Mouse (Mus musculus) embryonic facial prominence, embryonic 14.5 days (tissue): ENCODE data around the gene Pcdh15. TPM values are rescaled to one million over a fixed set of nuclear protein-coding genes. Genes with fewer than 3 reads are reported as not detected.

Source experiments
- ATAC-seq: fragments of 200-750 bp; cut with Nextera tagmentation; 2 replicates; pipeline ENCODE4 v1.8.0; 2017; ENCODE audit warnings: low read depth, moderate number of reproducible peaks, moderate TSS enrichment
- DNase-seq: peaks from one replicate; pipeline ENCODE4 v3.0.0-alpha.2; 2015; ENCODE audit warnings: low spot score
- H3K27ac ChIP-seq: fragments of 300-500 bp; sonication (generic); replicated peaks from 2 replicates; pipeline ENCODE4 v1.5.1; 2014; ENCODE audit warnings: low read depth, mild to moderate bottlenecking, low read length, moderate library complexity
- H3K27me3 ChIP-seq: fragments of 300-500 bp; sonication (generic); replicated peaks from 2 replicates; pipeline ENCODE4 v1.6.1; 2014; ENCODE audit warnings: low read length; ENCODE audit not compliant: control insufficient read depth, insufficient read depth
- H3K36me3 ChIP-seq: fragments of 300-500 bp; sonication (generic); 2 replicates; pipeline ENCODE4 v1.6.1; 2014; ENCODE audit warnings: low read length, mixed read lengths; ENCODE audit not compliant: control insufficient read depth, insufficient read depth
- H3K4me1 ChIP-seq: fragments of 300-500 bp; sonication (generic); 2 replicates; pipeline ENCODE4 v1.6.1; 2014; ENCODE audit warnings: antibody characterized with exemption, low read length; ENCODE audit not compliant: control insufficient read depth, insufficient read depth
- H3K4me2 ChIP-seq: fragments of 300-500 bp; sonication (generic); 2 replicates; pipeline ENCODE4 v1.6.1; 2014; ENCODE audit warnings: low read depth, mild to moderate bottlenecking, low read length, moderate library complexity, mixed read lengths
- H3K4me3 ChIP-seq: fragments of 300-500 bp; sonication (generic); 2 replicates; pipeline ENCODE4 v1.5.1; 2014; ENCODE audit warnings: low read depth, mild to moderate bottlenecking, low read length
- H3K9ac ChIP-seq: fragments of 300-500 bp; sonication (generic); 2 replicates; pipeline ENCODE4 v1.6.1; 2014; ENCODE audit warnings: low read depth, mild to moderate bottlenecking, low read length, moderate library complexity, mixed read lengths
- H3K9me3 ChIP-seq: fragments of 300-500 bp; sonication (generic); 2 replicates; pipeline ENCODE4 v1.6.1; 2016; ENCODE audit warnings: low read length; ENCODE audit not compliant: control insufficient read depth
- WGBS: fragments of 180-500 bp; shearing (Covaris S2); extraction: QIAGEN DNeasy Blood & Tissue Kit; methylation state at CpG from one replicate; pipeline ENCODE4 v1.1.7; 2014; 5-methylcytosine and 5-hydroxymethylcytosine counted together
- polyA plus RNA-seq: library from polyadenylated mRNA; unstranded; fragments of >200 nt; fragmentation: Nextera tagmentation; extraction: Ambion mirVana; gene quantifications from 2 replicates; pipeline ENCODE4 v1.2.1, GENCODE M21; 2014

Pcdh15 gene
- polyA plus RNA-seq, 1 experiment from 2014 or later = 2.1 TPM

DNA sequence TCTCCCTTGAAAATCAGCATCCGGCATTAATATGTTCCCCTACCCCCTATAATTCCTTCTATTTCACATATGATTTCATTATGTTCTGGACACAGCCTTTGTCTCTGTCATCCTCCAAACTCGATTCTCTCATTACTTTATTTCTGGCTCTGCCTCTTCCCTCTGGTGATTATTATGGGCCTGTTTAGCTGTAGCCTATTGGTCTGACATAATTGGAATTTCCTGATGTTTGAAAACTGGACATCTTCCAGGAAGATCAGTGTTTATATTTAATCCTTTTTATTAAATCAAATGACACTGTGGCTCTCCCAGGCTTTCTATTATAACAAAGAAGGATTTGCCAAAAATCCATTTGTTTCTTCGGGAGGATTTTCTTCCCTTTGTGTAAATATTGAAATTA lies 326.3 kb downstream of the Pcdh15 start:
- no peak overlapping the region for H3K4me2 ChIP-seq
- DNase-seq = peak; percentile 77
- no peaks in the 10 kb centered on the region for H3K4me1 ChIP-seq
- no peak overlapping the region for H3K4me3 ChIP-seq
- no peaks in the 10 kb centered on the region for H3K36me3 ChIP-seq
- no peak overlapping the region for H3K27ac ChIP-seq
- H3K27me3 ChIP-seq = no peaks in the 10 kb centered on the region
- 49% methylated on average over 3 of the region's 3 CpGs for whole genome bisulfite sequencing
- no peak for ATAC-seq
- H3K9me3 ChIP-seq = no peaks in the 10 kb centered on the region
- no peak overlapping the region for H3K9ac ChIP-seq

DNA sequence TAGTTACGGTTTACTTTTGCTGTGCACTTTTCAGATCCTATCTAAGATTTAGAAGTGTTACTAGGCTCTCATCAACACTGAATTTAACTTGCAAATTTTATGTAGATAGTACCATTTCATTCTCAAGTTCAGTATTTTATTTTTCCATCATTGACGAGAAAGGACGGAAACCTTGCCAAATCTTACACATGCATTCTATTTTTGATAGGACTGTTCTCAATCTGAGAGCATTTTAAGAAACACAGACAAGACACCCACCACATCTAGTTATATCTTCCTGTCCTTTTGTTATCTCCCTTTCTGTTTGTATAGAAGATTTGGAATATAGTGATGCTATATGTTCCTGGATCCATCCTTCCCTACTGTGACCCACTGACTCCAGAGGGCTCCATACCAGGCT lies 332.2 kb downstream of the Pcdh15 start:
- no peak for DNase-seq
- H3K4me2 ChIP-seq = no peak overlapping the region
- 89% methylated on average over 3 of the region's 3 CpGs for WGBS

DNA sequence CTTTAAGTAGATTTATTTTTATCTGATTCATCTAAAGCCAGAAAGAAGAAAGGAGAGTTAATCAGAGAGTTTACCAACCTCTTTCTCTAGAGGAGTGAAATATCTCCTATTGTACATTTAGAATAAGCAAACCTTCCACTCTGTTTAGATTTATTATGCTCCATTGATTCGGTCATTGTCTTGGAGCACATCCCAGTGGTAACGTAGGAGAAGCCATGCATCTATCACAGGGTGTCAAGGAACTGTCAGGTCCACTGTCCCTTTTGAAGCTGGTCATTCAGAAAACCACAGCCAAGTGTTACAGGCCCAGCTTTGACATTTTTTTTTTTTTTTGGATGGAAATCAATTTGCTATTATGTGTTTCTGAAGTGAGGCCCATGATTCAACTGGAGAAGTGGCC lies 384.9 kb downstream of the Pcdh15 start:
- Histone ChIP-seq H3K9me3 (no peaks in the 10 kb centered on the region), H3K4me1 (no peaks in the 10 kb centered on the region), H3K27me3 (no peaks in the 10 kb centered on the region), H3K36me3 (no peaks in the 10 kb centered on the region), H3K4me2 (no peak overlapping the region), H3K27ac (no peak overlapping the region), H3K4me3 (no peak overlapping the region), H3K9ac (no peak overlapping the region)
- ATAC-seq (no peak), DNase-seq (no peak)
- WGBS = 78% methylated on average over 2 of the region's 2 CpGs

More for the DNA sequence above, 332.2 kb downstream of the Pcdh15 start:
- Histone ChIP-seq H3K27me3 (no peaks in the 10 kb centered on the region), H3K4me1 (no peaks in the 10 kb centered on the region), H3K36me3 (no peaks in the 10 kb centered on the region), H3K9me3 (no peaks in the 10 kb centered on the region), H3K9ac (no peak overlapping the region), H3K4me3 (no peak overlapping the region), H3K27ac (no peak overlapping the region)
- ATAC-seq = no peak

DNA sequence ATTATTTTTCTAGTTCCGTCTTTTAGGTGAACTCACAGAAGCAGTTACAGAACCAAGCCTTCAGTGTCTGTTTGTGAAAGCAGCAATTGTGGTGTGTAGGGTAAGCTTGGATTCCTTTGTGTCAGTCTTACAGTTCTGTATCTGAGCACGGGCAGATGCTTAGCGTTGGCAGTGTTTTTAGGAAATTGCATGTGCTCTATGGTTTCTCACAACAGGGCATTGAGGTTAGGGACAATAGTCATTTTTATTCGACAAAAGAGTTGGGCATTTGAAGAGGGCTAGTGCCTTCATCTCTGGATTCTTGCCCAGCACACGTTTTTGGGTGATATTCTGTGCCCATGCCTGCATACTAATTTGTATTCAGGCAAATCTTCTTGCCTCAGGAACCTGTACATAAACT lies 392.5 kb downstream of the Pcdh15 start:
- no peak overlapping the region for H3K27ac ChIP-seq
- no peaks in the 10 kb centered on the region for H3K4me1 ChIP-seq
- no peak overlapping the region for H3K4me3 ChIP-seq
- no peaks in the 10 kb centered on the region for H3K27me3 ChIP-seq
- 73% methylated on average over 5 of the region's 5 CpGs for WGBS
- H3K4me2 ChIP-seq = no peak overlapping the region
- no peaks in the 10 kb centered on the region for H3K36me3 ChIP-seq
- H3K9me3 ChIP-seq = no peaks in the 10 kb centered on the region
- ATAC-seq (no peak), DNase-seq (no peak)
- no peak overlapping the region for H3K9ac ChIP-seq

DNA sequence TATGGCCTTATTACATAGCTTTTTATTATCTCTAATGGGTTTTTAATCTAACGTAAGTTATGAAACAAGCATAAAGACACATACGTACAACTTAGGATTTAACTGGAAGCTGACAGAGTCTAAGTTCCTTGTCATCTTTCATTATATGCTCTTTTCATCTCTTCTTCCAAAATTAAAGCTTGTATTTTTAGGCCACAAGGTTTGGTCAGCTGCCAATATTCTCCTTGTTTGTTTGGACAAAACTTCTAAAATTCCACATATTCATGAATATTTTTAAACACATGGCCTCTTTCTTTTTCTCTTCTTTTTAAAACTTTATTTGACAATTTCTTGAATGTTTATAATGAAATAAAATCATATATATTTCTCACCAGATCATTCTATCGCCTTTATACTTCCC lies 415.7 kb downstream of the Pcdh15 start:
- Histone ChIP-seq H3K4me2 (no peak overlapping the region), H3K27ac (no peak overlapping the region), H3K36me3 (no peaks in the 10 kb centered on the region), H3K9ac (no peak overlapping the region), H3K4me1 (no peaks in the 10 kb centered on the region), H3K4me3 (no peak overlapping the region), H3K27me3 (no peaks in the 10 kb centered on the region), H3K9me3 (no peaks in the 10 kb centered on the region)
- DNase-seq (peak; percentile 53), ATAC-seq (no peak)
- 65% methylated on average over 3 of the region's 3 CpGs for WGBS

DNA sequence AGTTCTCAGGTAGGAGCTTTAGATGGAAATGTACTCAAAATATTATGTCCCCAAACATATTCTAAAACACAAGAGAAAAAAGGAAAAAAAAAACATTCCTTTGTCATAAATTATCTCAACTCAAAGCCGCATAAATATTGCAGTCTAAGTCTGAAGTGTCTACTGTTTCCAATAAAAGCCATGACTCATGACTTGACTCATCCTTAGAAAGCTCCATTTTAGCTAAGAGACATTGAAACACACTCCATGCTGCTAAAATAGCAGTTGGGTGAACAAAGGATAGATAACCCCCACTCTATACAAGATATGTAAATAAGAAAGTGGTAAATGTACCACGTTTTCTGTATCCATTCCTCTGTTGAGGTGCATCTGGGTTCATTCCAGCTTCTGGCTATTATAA lies 416.6 kb downstream of the Pcdh15 start:
- H3K27ac ChIP-seq = no peak overlapping the region
- 66% methylated on average over 2 of the region's 2 CpGs for WGBS
- no peaks in the 10 kb centered on the region for H3K4me1 ChIP-seq
- H3K27me3 ChIP-seq = no peaks in the 10 kb centered on the region
- no peaks in the 10 kb centered on the region for H3K9me3 ChIP-seq
- no peaks in the 10 kb centered on the region for H3K36me3 ChIP-seq
- no peak overlapping the region for H3K9ac ChIP-seq
- H3K4me2 ChIP-seq = no peak overlapping the region
- ATAC-seq (no peak), DNase-seq (no peak)
- H3K4me3 ChIP-seq = no peak overlapping the region

DNA sequence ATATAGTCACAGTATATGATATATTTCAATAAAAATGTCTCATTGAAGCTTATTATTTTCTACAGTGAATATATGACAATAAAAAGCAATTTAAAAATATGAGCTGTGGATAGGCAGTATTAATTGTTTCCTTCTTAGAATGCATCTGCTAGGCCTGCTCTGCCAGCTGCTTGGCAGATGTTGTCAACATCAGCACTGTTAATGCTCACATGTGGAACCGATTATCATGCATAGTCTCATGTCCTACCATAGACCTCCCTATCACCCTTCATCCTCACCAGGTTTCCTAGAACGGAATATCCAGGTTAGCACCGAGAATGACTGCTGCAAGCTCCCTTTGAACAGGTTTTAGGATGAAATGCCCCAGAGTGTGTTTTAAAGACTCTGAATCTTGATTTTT lies 420.3 kb downstream of the Pcdh15 start:
- ATAC-seq = no peak
- Histone ChIP-seq H3K4me1 (no peaks in the 10 kb centered on the region), H3K9ac (no peak overlapping the region), H3K27ac (no peak overlapping the region), H3K4me2 (no peak overlapping the region), H3K36me3 (no peaks in the 10 kb centered on the region), H3K9me3 (no peaks in the 10 kb centered on the region), H3K4me3 (no peak overlapping the region), H3K27me3 (no peaks in the 10 kb centered on the region)
- DNase-seq = peak; percentile 18
- WGBS = 51% methylated on average over 3 of the region's 3 CpGs

DNA sequence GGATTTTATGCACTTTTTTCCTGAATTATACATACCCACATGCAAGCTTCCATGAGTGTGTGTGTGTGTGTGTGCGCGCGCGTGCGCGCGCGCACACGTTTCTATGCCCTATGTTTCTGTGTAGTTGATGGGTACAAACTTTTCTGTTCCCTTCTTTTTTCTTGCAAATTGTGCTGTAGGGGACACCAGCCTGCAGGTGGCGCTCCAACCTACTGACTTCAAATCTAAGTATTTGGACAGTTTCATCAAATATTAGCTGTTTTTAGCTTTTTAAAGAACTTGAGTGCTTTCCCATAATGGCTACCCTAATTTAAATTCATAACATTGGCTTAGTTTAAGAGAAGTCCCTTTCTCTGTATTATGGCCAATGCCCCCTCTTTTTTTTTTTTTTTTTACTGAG lies 453.7 kb downstream of the Pcdh15 start:
- H3K4me1 ChIP-seq = no peaks in the 10 kb centered on the region
- WGBS = 96% methylated on average over 10 of the region's 10 CpGs
- H3K4me2 ChIP-seq = no peak overlapping the region
- no peak for DNase-seq
- H3K27ac ChIP-seq = no peak overlapping the region
- no peak overlapping the region for H3K9ac ChIP-seq
- H3K9me3 ChIP-seq = no peaks in the 10 kb centered on the region
- no peak for ATAC-seq
- no peaks in the 10 kb centered on the region for H3K27me3 ChIP-seq
- no peak overlapping the region for H3K4me3 ChIP-seq
- H3K36me3 ChIP-seq = no peaks in the 10 kb centered on the region

DNA sequence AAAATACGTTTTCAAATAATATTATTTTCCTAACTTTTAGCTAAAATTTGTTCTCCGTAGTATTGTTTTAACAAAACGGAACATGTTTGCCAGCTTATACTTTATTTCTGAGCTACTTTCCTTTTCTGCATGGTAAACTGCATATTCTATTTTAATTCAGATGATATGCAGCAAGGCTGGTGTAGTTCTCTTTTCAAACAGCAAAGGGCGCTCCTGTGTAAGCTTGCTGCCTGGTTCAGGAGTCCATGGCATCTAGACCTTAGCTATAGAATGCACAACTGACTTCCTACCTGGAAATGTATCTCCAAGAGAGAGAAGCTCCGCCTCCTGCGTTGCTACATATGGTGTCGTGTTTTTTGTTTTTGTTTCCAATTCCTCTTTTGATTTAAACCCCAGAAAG lies 465.1 kb downstream of the Pcdh15 start:
- no peak for DNase-seq

More for the DNA sequence above, 465.1 kb downstream of the Pcdh15 start:
- Histone ChIP-seq H3K4me3 (no peak overlapping the region), H3K9me3 (no peaks in the 10 kb centered on the region), H3K4me1 (no peaks in the 10 kb centered on the region), H3K4me2 (no peak overlapping the region), H3K9ac (no peak overlapping the region), H3K27ac (no peak overlapping the region), H3K27me3 (no peaks in the 10 kb centered on the region), H3K36me3 (no peaks in the 10 kb centered on the region)
- ATAC-seq = no peak
- 65% methylated on average over 7 of the region's 7 CpGs for WGBS
